Mouse (Mus musculus) kidney, adult 2 months (tissue): ENCODE measurements at regions not wholly inside any gene's neighbourhood (a gene's known extent, or its start where the extent isn't known, plus 50 kb on each side); places are given as distances from the start of the nearest gene placed in this dataset.

Experiments
- CTCF ChIP-seq: fragments of 200-500 bp; conservative IDR thresholded peaks from 2 replicates; pipeline ENCODE4 v1.5.1; 2011; ENCODE audit warnings: low read depth, mild to moderate bottlenecking, control low read depth, low read length, moderate library complexity, mixed read lengths; ENCODE audit not compliant: insufficient read depth, insufficient read length
- POLR2A ChIP-seq: fragments of 200-500 bp; IDR thresholded peaks from one replicate; pipeline ENCODE4 v1.6.1; 2011; ENCODE audit warnings: low read depth, low read length, control low read depth

DNA sequence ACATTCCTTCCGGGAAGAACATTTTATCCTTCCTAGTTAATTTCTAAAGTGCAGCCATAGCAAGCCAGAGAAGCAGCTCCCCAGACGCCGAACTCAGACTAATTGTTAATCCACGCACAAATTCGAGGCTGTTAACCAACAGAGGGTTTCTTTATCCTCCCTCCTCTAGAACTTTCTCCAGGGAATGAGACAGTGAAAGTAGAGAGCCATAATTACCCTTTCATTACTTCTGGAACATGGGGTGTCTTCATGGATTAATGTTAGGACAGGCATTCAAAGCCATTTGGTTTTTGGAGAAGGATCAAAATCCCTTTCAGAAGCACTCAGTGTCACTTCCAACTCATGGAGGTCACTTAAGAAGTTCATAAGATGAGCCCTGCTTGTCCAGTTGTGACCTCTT lies 1178.6 kb downstream of the 4930447A16Rik start:
- no peak for TF ChIP-seq POLR2A
- TF ChIP-seq CTCF = no peak
